Mouse (Mus musculus) cerebellum, adult 11 months (tissue): ENCODE data around the gene Prickle2.
A peak's percentile ranks its signal among the peaks of the same experiment; 100 is the strongest.

ENCODE experiments used
- DNase-seq: peaks from one replicate; pipeline ENCODE4 v3.0.0; 2022

Gene Prickle2

DNA sequence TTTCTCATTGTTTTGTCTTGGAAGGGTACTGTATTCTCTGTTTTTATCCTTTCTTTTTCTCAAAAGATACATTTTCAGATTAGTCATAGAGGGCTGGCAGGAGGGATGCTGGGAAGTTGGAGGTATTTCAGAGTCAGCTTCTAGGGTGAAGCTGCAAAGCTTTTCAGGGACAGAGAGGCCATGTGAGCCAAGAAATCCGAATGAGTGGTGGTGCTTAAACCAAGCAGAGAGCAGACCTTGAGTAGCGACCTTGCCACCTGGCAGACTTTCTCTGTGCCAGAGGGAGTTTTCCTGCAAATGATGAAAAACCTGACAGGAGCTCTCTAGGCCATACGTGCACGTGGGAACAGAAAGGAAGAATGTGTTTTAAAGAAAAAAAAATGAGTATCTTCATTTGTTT lies 130.7 kb downstream of the Prickle2 start:
- no peak for DNase-seq

DNA sequence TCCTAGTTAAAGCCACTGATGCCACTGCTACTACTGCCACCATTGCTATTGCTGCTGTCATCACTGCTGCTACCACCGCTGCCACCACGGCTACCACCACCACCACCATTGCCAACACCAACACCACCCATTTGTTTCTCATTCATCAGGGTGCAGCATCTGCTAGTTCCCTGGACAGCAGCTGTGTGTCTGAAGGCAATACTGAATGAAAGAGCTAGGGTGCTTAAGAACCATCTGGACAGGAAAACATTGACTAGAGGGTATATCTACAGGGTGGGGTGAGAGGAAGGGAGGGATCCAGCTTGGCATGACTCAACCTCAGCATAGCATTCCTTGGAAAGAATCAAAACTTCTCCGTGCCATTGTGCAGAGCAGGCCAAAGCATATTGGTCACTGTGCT lies 133.8 kb downstream of the Prickle2 start:
- no peak for DNase-seq

DNA sequence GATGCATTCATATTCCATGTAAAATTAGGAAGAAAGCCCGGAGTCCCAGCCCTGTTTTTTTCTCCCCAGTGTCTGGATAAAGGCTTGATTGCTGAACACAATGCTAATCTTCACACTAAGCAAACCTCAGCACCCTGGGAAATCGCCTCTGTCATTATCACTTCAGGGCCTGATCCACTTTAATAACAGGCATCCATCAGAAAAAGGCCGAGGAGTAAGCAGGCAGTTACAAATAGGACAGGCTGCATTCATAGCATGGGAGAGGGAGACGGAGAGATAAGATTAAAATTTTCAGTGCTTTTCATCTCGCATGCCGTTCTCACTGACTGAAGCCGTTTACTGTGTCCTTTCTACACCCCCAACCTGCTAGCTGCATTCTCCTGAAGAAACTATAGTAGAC lies 135.9 kb downstream of the Prickle2 start:
- no peak for DNase-seq

DNA sequence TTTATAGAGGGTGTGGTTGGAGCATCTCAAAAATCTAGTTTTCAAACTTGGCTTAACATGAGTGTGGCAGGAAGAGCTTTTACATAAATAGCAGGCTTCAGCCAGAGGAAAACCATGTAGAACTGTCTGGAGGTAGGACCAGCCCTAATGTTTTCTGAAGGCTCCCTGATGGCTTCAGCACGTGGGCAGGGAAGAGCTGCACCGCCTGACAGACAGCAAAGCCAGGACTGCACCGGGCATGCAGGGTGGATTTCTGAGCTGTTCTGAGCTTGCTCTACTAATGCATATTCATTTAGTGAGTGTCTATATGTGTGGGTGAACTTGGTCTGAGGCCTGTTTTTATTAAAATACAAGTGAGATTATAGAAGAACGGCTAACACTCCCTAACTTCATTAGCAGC lies 136.7 kb downstream of the Prickle2 start:
- DNase-seq, result no peak

DNA sequence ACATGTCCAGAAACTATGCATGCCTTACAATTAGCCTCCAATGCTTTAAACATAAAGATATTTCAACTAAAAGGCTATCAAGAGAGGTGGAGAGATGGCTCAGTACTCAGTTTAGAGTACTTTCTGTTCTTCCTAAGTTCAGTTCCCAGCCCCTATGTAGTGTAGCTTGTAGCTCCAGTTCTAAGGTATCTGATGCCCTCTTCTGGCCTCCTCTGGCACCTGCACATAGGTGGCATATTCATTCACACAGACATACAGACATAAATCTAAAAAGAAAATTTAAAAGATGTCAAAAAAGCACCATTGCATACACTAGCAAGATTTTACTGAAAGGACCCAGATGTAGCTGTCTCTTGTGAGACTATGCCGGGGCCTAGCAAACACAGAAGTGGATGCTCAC lies 146.7 kb downstream of the Prickle2 start:
- DNase-seq, result no peak

DNA sequence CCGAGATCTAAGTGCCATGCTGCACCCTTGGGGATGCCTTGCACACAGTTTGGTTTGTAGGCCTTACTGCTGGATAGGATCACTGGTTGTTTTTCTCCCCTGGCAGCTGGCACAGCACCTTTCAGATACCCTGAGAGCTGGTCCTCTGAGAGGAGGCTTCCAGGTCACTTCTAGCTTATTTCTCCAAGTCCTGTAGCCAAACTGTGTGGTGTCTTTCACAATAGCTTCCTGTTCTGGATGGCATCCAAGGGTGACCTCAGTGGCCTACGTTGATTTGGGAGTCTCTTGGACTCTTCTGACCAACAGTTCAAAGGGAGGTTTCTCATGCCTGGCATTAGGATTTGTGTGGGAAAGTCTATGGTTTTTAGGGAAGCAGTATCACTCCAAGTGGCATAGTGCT lies 150.3 kb downstream of the Prickle2 start:
- no peak for DNase-seq

DNA sequence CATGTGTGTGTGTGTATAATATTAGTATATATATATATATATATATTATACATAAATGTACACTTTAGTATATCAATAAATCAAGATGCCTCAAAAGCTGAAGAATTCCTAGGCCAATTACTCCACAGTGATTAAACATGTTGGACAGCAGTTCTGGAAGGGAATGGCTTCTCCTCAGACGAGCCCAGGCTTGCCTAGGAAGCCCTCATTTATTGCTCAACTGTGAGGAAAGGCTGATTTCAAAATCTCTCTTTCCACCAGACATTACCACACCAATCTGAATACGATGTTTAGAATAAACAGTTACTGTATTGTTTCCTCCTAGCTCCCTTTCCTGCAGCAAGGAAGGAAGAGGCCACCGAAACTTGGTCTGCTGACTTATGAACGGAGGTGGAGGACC lies 152.9 kb downstream of the Prickle2 start:
- DNase-seq, result no peak

DNA sequence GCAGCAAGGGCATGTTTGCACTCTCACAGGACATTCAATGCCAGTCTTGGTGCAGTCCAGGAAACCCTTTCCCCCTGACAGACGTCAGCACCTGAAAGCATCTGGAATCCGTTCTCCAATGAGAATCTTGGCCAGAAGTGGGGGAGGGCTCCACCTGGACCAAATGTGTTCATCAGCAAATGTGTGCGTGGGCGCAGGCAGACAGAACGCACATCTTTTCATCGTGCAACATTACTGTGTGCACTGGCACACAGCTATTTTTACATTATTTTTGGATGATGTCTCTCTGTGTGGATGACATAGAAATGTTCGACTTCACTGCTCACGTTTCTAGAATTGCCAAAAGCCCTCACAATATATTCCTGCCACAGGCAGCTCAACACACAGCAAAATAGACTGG lies 156.7 kb downstream of the Prickle2 start:
- no peak for DNase-seq

DNA sequence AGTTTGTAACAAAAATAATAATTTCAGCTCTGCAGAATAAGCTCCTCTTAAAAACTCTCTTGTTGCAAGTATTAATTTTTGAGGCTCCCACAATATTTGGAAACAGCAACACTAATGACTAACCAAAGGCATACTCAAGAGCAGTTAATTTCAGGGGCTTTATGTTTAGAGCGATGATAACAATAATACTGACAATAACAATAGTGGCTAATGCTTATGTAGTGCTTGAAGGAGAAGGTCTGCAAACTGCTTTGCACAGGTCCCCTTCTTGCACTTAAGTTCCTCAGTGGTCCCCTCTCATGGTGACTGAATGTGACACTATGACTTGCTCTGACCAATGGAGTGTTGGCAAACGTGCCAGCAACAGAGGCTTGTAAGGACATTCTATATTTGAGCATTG lies 160.8 kb downstream of the Prickle2 start:
- DNase-seq, result no peak

DNA sequence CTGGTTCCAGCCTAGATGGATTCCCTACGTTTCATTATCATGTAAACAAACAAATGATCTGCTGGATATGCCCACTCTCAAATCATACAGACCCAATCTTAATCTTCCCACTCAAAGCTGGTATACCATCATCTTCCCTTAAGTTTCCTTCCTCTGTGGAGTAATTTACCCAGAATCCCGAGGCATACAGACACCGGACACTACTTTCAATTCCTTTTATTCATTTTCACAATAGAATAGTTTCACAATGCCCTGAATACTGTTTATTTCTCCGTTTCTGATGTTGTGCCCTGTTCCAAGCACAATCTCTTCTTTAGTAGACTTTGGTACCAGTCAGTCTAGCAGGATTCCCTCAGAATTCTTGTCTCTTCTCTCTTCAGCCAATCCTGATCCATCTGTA lies 162.1 kb downstream of the Prickle2 start:
- no peak for DNase-seq

DNA sequence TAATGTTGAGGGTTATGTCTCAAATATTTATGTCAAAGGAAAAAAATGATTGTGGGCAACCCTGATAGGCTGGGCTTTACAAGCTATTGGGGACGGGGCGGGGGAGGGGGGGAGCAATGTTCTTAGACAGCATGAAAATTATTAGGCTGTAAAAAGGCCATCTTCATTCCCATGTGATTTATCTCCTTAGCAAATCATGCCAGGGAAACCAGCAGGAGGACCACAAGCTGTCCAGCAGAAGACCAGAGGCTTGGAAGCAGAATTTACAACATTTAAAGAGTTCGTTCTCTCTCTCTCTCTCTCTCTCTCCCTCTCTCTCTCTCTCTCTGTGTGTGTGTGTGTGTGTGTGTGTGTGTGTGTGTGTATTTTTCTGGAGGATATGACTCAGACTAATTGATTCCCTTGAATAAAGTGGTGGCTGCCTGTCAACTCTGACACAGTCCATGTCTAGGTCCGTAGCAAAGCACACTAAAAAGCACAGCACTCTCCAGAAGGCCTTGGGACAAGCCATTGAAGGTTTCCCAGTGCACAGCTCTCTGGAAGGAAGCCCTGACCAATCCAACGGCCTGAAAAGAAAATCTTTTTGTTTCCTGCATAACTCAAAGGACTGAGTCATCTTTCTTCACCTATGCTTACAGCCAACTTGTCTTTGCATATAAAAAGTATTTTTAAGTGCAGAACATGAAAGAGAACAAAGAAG lies 163.4 kb downstream of the Prickle2 start:
- DNase-seq, result no peak

DNA sequence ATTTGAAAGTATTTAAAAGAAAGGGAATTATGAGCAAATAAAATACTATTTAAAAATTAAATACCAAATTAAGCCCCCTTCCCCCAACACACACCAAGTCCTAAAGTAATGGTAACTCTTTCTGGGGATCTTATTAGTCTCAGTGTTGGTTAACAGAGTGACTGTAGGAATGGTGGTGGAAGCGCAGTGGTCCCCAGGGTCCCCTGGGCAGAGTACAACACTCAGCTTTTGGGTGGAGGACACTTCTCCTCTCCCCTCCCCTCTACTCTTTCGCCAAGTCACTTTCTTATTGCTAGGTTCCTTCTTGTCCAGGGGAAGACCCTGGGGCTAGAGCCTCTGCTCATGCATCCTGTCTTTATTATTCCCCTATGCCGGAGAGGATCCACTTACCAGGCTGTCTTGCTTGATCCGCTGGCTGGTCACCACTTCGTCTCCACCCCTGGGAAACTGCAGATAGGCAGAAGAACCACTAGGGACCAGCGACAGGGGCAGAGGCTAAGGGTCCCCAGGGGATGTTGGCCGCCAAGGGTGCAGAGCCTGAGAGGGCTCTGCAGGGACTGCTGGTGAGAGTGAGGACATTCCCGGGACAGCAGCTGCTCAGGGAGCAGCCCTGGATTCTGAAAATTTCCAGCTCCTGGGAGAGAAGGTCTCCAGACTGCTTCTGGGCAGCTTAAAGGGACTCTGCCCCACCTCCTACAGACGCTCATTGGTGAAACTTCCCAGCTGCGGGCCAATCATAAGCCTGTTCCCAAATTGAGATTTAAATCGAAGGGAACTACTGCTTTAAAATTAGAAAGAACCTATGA lies 171.5 kb downstream of the Prickle2 start:
- DNase-seq, result no peak

DNA sequence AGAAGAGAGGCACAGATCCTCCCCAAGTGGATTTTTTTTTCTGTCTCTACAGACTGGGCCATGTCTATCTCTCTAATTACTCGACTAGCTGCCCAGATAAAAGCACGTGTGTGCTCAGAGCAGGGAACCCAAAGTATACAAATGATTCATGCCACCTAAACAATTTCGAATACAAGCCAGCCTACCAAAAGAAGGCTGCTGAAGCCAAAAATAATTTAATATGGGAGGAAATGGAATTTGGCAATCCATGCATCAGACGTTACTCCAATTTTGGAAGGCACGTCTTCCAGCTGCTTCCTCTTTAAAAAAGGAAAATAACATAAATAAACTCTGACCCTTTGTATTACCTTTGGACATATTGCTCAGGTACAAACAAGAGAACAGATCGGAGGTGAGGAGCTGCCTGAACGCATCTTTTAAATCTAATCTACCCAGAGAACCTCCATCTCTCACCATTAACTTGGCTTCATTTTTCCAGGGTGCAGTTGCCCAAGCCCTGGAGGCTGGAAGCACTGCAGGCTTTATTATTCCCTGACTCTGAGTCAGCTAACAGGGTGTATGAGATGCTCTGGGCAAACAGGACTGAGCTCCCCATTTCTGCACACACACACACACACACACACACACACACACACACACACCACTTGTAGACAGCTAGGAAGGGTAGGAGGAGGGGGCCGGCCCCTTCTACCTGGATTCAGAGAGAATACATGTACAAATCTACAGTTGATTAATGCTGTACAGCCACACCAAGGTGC lies 172.5 kb downstream of the Prickle2 start:
- DNase-seq, result no peak

DNA sequence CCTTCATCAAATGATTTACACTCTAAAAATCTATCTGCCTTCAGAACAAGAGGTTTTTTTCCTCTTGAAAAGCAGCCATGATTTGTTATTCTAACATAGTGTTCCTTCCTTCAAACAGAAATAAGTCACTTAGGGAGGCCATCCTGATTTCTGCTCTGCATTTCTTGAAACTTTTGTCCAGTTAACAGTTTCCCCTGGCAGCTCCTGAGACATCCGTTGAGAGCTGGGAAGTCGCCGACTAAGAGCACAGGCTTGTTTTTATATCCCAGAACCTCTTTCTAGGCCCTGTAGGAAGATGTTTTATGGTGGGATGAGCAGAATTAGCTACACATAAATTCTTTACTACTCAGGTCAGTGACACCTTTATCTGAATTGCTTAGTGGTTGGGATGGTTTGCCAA lies 173.1 kb downstream of the Prickle2 start:
- DNase-seq, result no peak

DNA sequence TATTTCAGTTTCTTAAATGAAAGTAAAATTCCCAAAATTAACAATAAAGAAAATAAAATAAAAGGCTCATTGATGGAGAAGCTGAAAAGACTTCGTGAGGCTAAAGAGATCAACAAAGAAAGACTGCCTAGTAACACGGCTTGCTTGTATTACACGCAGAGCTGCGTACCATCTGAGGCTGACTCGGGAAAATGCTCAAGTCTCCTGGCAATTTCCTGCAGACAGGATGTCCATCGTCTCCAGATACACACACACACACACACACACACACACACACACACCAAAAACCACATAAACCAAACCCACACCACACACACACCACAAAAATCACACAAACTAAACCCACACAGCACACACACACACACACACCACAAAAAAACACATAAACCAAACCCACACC lies 173.6 kb downstream of the Prickle2 start:
- no peak for DNase-seq

DNA sequence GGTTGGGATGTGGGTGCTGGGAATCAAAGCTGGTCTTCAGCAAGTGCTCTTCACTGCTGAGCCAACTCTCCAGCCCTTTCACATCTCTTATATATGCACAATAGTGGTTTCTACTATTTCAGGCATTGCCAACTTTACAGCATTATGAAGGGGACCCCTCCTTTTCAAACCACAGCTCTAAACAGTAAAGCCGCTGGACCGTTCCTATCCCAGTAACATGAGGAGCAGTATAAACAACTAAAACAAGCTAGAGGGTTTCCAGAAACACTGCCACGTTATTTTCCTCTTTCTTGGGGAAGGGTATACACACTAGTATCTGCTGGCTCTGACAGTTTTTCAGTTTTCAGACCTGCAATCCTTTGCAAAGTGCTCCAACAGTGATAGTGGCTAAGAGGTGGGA lies 179.7 kb downstream of the Prickle2 start:
- no peak for DNase-seq

DNA sequence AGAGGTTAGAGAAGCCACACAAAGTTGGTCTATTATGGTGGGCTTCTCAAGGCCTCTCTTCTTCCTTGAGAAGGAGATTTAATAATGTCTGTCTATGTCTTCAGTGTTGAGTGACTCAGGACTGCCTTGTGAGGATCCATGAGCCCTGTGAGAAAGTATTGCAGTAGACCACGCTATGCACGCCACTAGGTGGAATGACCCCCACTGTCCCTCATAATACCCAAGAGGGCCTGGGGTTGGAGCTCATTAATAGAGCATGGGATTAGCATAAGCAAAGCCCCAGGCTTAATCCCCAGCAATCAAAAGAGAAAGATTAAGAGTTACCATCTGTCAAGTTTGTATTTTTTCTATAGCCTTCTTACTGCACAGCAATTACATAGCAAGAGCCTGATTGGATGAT lies 180.3 kb downstream of the Prickle2 start:
- no peak for DNase-seq

DNA sequence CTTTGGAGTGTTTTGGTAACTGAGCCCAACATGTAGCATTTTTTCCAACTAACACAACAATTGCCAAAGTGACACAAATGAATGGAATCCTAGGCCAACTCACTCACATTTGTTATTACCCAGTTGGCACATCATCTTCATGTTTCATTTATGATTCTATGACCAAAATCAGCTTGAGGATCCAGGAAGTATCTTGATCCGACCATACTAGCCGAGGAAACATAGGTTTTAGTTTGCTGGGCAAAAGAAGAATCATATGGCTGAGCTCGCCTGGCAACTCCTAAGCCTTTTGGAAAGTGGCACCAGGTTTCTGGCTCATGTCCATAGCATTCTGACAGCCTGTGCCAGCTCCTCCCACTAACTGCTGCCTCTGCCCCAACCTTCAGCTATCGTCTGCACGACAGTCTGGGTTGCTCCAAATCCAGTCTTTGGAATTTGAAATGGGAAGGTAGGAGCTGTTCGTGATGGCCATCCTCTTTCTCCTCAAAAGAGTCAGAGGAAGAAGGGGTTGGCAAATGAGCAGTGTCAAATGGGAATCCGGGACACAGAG lies 184.4 kb downstream of the Prickle2 start:
- DNase-seq, result peak; percentile 48

DNA sequence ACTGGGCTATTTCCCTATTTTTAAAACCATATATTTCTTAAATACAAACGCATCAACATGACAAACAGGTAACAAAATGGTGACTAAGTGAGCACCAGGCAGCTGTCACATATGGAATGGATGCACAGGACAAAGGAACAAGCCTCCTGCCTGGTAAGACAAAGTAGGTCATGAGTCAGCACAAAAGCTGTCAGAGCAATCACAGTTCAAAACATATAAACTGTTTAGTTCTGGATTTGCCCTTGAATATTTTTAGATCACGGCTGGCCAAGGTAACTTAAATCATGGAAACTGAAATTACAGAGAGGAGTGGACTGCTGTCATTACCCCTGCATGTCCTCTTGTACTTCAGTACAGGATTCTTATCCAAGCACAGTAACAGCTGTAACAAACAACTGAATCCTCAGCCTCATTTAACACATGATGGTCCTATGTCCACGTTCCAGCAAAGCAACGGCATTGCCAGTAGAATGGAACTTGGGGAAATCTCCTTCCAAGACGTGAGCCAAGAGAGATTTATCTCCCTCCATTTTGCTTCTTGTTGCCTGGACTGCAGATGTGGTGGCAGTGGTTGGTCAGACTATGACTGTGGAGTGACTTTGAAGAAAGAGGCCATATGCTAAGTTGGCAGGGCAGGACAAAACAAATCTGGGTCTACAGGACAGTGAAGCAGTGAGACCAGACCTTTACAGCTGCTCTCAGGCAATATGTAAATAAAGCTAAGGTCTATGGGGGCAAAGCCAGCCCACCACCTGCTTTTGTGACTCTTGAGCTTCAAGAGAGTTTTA lies 185.7 kb downstream of the Prickle2 start:
- DNase-seq, result no peak

DNA sequence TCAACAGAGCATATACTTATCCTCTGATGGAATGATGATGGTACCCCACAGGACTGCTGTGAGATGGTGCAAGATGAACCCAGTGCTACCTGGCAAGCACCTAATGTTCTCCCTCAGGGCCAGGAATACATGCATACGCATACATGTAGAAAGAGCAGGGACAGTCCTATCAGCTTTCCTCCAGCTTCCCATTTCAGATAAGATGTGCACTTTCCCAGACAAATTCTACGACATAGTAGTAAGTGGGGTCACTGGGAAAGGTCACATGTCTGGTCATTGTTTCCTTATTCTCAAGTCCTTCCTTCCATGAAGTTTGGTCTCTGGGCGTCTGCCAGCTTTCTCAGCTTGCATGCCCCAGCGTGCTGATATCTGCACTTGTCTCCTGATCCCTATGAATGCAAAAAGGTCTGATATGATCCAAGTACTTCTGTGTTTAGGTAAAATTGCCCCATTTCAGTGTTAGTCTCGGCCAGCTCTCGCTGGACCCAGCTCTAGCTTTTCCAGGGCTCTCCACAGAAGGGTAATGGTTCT lies 187.5 kb downstream of the Prickle2 start:
- no peak for DNase-seq

DNA sequence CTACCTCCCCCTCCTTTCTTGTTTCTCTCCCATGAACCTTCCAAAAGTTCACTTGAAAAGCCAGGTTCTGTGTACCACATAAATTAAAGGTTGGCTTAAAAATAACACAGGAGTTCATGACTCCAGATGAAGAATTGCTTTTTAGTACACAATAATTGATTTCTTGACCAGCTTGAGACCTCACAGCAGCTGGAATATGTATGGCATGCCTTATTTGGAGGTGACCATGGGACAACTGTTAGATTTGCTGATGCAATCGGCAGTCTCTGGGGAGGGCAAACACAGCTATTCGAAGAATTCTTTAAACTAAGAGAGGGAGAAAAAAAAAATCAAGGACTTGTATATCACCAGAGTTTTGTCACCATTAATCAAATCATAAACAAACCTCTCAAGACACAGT lies 189.0 kb downstream of the Prickle2 start:
- no peak for DNase-seq

DNA sequence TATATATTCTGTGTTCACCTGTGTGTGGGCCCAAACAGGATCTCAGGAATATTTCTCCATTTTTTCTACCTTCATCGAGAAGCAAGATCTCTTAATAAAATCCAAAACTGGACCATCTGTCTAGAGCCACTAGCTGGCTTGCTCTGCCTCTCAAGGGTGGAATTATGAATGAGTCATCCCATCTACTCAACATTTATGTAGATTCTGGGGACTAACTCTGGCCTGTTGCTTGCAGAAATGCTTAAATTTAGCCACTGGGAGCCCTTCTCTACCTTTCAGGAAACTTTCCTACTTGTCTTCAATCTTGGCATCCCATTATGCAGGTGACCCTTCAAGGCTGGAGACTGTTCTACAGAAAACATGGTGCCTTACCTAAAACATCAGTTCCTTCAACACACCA lies 194.0 kb downstream of the Prickle2 start:
- no peak for DNase-seq

DNA sequence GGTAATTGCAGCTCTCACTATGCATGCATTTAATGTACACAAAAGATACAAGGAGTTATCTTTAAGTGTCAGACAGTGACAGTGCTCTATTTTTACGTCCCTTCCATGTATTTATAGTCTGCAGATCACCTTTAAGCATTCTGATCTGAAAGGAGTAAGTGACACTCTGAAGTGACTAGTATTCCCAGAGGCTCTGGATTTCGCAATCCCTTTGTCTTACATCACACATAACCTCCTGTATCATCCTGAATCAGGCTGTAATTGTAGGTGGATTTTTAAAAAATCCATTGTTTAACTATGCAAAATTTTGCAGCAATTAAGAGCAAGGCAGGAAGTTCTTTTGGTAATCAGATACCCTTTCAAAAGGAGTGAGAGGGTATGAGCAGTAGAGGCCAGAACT lies 196.2 kb downstream of the Prickle2 start:
- no peak for DNase-seq
